Mouse (Mus musculus): ENCODE measurements at regions not wholly inside any gene's neighbourhood (a gene's known extent, or its start where the extent isn't known, plus 50 kb on each side); places are given as distances from the start of the nearest gene placed in this dataset.

- TF ChIP-seq CTCF (IDR thresholded peaks at IDR 0.05; ENCODE audit: low read depth, low read length): no peak
- TF ChIP-seq POLR2A (IDR thresholded peaks at IDR 0.05; ENCODE audit: extremely low read depth, insufficient read depth, low read length): no peak
These were observed 527.2 kb upstream of the Adgrl2 start for GRCm38 (mm10) chr3:149517537-149517936.
